Mouse (Mus musculus) ES-Bruce4 (cell line): ENCODE results near the gene Dennd4a.

Experiments
- CTCF ChIP-seq: IDR thresholded peaks from one replicate; pipeline ENCODE4 v1.8.1; 2011; ENCODE audit warnings: low read depth, low read length
- POLR2A ChIP-seq: IDR thresholded peaks from one replicate; pipeline ENCODE4 v1.8.1; 2011; ENCODE audit warnings: low read length; ENCODE audit not compliant: insufficient read depth

DNA sequence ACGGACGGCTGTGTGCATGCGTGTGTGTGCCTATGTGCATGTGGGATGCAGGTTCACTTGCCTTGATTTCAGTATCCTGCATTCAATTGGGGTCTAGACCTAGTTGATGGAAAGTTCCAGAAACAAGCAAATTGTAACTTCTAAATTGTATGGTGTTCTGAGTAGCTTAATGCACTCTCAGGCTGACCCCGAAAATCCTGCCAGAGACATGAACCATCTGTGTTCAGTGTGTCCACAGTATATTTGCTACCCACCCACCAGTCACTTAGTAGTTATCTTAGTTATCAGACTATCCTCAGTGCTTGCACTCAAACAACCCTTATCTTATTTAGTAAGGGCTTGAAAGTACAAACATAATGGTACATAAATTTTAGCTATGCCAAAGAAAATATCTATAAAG lies 130.5 kb downstream of the Dennd4a start:
- no peak for TF ChIP-seq CTCF
- no peak for TF ChIP-seq POLR2A
